Mouse (Mus musculus): ENCODE data around the gene Ensa.

- TF ChIP-seq GATA1 (IDR thresholded peaks at IDR 0.05; ENCODE audit: low read length) (no peak), TAL1 (IDR thresholded peaks at IDR 0.05; ENCODE audit: low read length) (no peak)
Observed at GRCm38 (mm10) chr3:95627763-95628162, 3.0 kb downstream of the Ensa start.

Data from erythroblast, embryonic 14.5 days (primary cell).